Mouse (Mus musculus) sigmoid colon, adult 10 weeks (tissue): ENCODE results near the gene Rexo2. TPM values are rescaled to one million over a fixed set of nuclear protein-coding genes. Genes with fewer than 3 reads are reported as not detected.

Experiments used
- polyA plus RNA-seq: library from polyadenylated mRNA; stranded (reverse); fragments of 350-450 nt; fragmentation: Illumina TruSeq; extraction: RNeasy Lipid Tissue Mini Kit (QIAGEN cat#74804); gene quantifications from one replicate; pipeline ENCODE4 v1.2.3, GENCODE M21; 2014; ENCODE audit warnings: low read depth, low replicate concordance

Gene Rexo2
- 110 TPM for polyA plus RNA-seq

GRCm38 (mm10) chr9:48480411-48481213 is at the start of gene Rexo2:
TSS of gene Rexo2 (minus strand) at chr9:48480623.

GRCm38 (mm10) chr9:48494817-48495547 is 14.6 kb upstream of the Rexo2 start, which contains the start of the genes Rbm7 and Gm5617:
TSS of gene Rbm7 (minus strand) at chr9:48495299.
TSS of gene Gm5617 (plus strand) at chr9:48495442.

Other genes starting within 250 kb of the Rexo2 start
- gene Nxpe2, start 127.2 kb downstream of the Rexo2 start, polyA plus RNA-seq: 364 TPM
- gene Rbm7, start 14.7 kb upstream of the Rexo2 start, polyA plus RNA-seq: 141 TPM
- gene Gm5617, start 14.8 kb upstream of the Rexo2 start, polyA plus RNA-seq: not detected
- 4.8 TPM for gene Nnmt, start 124.5 kb upstream of the Rexo2 start, polyA plus RNA-seq